Mouse (Mus musculus): Measurements from ENCODE around the gene Skida1.

Skida1 gene

GRCm38 (mm10) chr2:18038895-18039371 lies 9.9 kb downstream of the Skida1 start:
- peak; percentile 57 for DNase-seq (ENCODE audit: low spot score)

GRCm38 (mm10) chr2:18038141-18038752 lies 10.6 kb downstream of the Skida1 start:
- DNase-seq (ENCODE audit: low spot score): no peak

GRCm38 (mm10) chr2:18037491-18037890 lies 11.4 kb downstream of the Skida1 start, which contains the start of gene A930004D18Rik:
Gene A930004D18Rik, minus strand, starts transcription at chr2:18037737.
- DNase-seq (ENCODE audit: low spot score): no peak

GRCm38 (mm10) chr2:18034371-18035250 lies 14.2 kb downstream of the Skida1 start:
- no peak for DNase-seq (ENCODE audit: low spot score)

GRCm38 (mm10) chr2:18033166-18034108 lies 15.4 kb downstream of the Skida1 start:
- DNase-seq (ENCODE audit: low spot score): peak; percentile 48

- peak; percentile 51 for DNase-seq (ENCODE audit: low spot score)
Observed at GRCm38 (mm10) chr2:18032538-18032895, 16.3 kb downstream of the Skida1 start.

- peak; percentile 74 for DNase-seq (ENCODE audit: low spot score)
Observed at GRCm38 (mm10) chr2:18031831-18032537, 16.9 kb downstream of the Skida1 start.

GRCm38 (mm10) chr2:18031271-18031821 lies 17.5 kb downstream of the Skida1 start:
- peak; percentile 75 for DNase-seq (ENCODE audit: low spot score)

GRCm38 (mm10) chr2:18030581-18030980 lies 18.3 kb downstream of the Skida1 start:
- peak; percentile 82 for DNase-seq (ENCODE audit: low spot score)

- DNase-seq (ENCODE audit: low spot score): peak; percentile 33
Observed at GRCm38 (mm10) chr2:18029656-18030055, 19.2 kb downstream of the Skida1 start.

- DNase-seq (ENCODE audit: low spot score): peak; percentile 82
Observed at GRCm38 (mm10) chr2:18028140-18029021, 20.5 kb downstream of the Skida1 start.

- peak; percentile 99 for DNase-seq (ENCODE audit: low spot score)
Observed at GRCm38 (mm10) chr2:18027448-18028139, 21.3 kb downstream of the Skida1 start.

- DNase-seq (ENCODE audit: low spot score): peak; percentile 69
Observed at GRCm38 (mm10) chr2:18026116-18026947, 22.5 kb downstream of the Skida1 start.

- no peak for DNase-seq (ENCODE audit: low spot score)
Observed at GRCm38 (mm10) chr2:18025781-18026115, 23.1 kb downstream of the Skida1 start.

GRCm38 (mm10) chr2:18025116-18025515 lies 23.7 kb downstream of the Skida1 start:
- no peak for DNase-seq (ENCODE audit: low spot score)

GRCm38 (mm10) chr2:18022886-18023285 lies 26.0 kb downstream of the Skida1 start:
- DNase-seq (ENCODE audit: low spot score): no peak

- DNase-seq (ENCODE audit: low spot score): no peak
Observed at GRCm38 (mm10) chr2:18019122-18019521, 29.7 kb downstream of the Skida1 start.

GRCm38 (mm10) chr2:18017321-18017720 lies 31.5 kb downstream of the Skida1 start:
- no peak for DNase-seq (ENCODE audit: low spot score)

GRCm38 (mm10) chr2:18016639-18017038 lies 32.2 kb downstream of the Skida1 start:
- no peak for DNase-seq (ENCODE audit: low spot score)
